Mouse (Mus musculus) spleen, postnatal 4 days (tissue): ENCODE data around the gene Nus1.

Experiments used
- DNase-seq, 2 experiments: peaks; one replicate each; pipeline ENCODE4 v3.0.0; 2022; ENCODE audit warnings: low spot score in 2 of 2

Gene Nus1

DNA sequence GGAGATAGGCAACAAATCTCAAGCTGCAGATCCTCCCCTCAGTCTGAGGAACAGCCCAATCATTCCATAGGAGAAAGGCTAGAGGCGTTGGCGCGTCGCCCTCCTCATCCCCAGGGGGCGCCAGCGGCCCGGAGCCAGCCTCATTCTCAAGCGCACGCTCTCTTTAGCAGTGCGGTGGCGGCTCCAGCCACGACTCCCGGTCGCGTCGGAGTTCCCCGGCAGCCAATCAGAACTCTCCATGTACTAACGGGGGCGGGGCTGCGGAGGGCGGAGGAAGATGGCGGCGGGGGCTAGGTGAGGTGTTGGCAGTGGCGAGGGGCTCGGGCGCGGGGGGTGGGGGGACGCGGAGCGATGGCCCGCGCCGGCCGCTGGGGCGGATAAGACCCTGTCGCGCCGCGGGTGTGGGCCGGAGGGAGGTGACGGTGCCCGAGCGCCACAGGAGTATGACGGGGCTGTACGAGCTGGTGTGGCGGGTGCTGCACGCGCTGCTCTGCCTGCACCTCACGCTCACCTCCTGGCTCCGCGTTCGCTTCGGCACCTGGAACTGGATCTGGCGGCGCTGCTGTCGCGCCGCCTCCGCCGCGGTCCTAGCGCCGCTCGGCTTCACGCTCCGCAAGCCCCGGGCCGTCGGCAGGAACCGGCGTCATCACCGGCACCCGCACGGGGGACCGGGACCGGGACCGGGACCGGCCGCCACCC, at the start of gene Nus1:
Nus1 (plus strand) TSS at position 249 of the 699 bp plus-strand sequence.
- peak; percentile 95 to 98 for DNase-seq

DNA sequence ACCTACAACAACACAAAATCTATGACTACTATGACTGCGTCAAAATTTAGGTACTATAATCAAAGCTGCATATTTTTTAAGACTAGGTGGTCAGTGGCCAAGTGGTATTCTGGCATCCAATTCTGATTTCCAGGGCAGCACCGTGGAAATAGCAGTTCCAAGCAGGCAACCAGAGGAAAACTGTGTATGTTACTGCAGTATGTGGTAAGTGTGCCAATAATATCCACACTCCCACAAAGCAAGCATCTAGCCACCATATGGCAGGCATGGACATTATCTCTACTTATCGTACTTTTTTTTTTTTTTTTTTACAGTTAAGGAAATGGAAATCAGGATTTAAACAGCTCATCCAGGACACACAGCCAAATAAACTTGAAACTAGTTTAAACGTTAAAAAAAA, 49.0 kb upstream of the Nus1 start:
- no peak for DNase-seq

DNA sequence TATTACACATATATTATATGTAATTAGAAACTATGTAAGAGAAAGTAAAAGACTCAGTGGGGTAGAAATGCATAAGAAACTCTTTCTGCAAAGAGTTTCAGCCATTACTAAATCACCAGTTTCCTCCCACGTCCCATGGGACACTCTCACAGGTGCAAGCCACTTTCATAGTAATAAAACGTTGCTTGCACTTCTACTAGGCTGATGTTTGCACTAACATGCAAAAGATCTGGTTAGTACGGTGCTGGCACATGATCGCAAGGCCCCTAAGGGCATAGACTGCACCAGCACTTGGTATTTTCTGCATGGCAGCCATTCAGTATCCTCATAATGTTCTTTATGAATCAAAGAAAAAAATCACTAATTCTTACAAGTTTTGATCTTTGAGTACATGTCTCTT, 43.5 kb upstream of the Nus1 start:
- peak; percentile 38 to 66 for DNase-seq

DNA sequence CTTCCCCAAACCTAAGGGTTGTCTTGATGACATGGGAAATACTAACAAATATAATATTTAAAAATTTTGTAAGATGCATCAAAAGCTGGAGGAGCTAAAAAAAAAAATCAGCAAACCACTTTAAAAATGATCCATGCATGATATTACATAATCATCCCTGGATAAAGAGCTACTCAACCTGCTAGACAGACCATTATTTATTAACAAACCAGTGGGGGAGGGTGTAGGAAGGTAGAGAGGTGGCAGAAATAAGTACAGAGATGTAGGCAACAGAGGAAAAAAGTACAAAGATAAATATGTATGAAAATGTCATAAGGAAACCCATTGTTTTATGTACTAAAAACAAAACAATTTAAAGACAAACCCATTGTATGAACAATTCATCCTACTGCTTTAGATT, 42.7 kb upstream of the Nus1 start:
- no peak for DNase-seq

DNA sequence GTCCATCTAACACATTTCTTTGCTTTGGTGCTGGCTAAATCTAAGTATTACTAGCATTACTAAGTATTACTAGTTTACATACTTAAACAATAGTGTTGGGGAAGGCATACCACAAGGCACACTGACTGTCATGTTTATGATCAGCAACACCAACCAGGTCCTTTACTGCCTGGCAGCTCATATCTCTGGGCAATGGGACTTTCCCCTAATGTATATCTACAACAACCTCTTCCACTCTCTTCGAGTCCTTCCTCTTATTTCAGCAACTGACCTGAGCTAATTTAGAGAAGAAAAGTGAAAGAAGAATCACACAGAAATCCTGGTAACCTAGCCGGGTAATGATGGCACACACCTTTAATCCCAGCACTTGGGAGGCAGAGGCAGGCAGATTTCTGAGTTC, 40.9 kb upstream of the Nus1 start:
- DNase-seq: no peak

DNA sequence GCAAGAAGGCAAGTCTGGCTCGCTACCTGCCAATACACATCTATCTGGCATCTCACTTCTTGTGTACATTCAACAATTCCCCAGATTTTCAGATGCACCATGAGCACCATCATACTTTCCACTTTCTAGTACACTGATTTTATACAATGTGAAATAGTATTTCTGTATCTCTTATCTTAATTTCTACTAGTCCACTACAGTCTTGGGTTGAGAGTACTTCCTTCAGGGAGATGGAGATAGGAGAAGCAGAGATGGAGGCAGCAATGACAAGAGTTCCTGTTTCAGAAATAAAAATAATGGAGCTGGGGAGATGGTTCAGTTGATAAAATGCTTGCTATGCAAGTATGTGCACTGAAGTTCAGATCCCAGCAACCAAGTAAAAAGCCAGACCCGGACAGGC, 39.5 kb upstream of the Nus1 start:
- no peak for DNase-seq

DNA sequence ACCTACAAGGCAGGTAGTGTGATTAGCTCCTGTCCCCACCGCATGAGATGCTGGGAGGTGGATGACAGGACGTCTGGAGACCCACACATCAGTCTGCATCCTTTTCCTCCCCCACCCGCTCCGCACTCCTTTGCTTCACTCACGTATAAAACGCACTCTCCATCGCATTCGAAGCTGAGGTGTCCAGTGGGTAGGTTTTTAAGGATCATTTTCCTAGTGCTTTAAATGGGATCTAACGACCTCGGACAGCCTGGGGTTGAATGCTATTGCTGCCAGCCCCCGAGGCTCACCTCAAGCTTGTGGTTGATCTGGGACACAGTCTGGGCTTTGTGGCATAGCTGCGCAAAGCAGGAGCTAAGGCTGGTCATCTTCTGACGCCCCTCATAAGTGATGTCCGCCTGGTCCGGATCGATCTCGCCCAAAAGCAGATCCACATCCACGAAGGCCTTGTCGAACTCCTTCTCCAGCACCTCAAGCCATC, 36.0 kb upstream of the Nus1 start:
- peak in 1 of 2 experiments; percentile 69 for DNase-seq

DNA sequence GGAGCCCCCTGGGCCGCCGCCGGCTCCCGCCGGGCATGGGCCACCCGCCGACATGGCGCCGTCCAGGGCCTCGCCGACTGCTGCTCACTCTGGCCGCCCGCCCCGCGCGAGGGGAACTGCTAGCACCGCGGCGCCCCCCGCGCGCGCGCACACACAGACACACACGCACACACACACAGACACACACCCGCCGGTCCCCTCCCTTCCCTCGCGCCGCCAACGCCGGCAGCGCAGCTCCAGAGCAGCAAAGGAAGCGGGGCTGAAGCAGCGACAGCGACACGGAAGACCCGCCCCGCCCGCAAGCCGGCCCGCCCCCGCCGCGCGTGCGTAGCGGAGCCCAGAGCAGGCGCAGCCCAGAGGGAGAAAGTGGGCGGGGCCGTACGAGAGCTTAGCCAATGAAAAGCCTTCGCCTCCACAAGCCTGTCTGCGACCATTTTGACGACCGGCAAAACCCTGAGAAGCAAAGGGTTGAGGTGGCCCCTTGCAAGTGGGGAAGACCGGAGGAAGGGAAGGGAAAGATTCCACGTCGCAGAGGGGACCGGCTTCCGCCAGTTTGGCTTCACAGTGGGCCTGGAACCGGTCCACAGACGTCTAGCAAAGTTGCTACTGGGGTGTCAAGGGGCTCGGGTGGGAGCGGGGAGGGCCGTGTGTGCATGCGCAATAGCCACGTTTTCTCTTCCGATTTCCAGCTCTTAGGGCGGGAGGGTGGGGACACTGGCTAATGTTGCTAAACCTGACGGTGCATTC, 35.3 kb upstream of the Nus1 start, which contains the start of gene Gopc:
Gopc (minus strand) TSS at position 280 of the 747 bp plus-strand sequence.
- DNase-seq: peak; percentile 97 to 98

DNA sequence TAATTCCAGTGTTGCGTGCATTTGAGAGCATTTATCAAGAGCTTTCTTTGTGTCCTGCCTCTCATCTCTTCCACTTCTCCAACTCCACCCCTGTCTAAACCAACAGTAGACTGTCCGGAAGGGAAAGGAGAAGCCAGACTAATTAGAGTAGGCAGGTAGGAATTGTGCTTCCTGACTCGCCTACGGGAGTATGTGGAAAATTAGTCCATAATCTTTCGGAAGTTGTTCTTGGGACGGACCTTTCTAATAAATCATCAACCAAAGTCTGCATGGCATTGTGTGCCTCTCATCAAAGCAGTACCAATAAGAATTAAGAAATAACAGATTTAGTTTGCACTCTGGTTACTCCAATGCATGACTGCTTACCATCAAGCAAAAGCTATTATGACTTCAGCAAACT, 34.3 kb upstream of the Nus1 start:
- no peak for DNase-seq

DNA sequence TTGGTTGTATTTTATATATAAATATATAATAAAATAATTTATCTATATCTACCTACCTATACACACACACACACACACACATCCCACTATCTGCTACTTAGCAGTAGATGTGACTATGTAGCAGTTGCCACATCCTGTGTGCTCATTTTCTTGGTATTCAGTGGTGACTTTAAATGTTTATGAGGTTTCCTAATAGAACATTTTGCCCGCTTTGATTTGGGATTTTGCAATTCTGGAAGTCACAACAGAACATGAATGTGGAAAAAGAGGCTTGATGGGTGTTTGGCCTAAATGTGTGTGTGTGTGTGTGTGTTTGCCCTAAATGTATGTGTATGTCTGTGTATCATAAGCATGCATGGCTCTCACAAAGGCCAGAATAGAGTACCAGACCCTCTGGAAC, 33.8 kb upstream of the Nus1 start:
- DNase-seq: no peak

DNA sequence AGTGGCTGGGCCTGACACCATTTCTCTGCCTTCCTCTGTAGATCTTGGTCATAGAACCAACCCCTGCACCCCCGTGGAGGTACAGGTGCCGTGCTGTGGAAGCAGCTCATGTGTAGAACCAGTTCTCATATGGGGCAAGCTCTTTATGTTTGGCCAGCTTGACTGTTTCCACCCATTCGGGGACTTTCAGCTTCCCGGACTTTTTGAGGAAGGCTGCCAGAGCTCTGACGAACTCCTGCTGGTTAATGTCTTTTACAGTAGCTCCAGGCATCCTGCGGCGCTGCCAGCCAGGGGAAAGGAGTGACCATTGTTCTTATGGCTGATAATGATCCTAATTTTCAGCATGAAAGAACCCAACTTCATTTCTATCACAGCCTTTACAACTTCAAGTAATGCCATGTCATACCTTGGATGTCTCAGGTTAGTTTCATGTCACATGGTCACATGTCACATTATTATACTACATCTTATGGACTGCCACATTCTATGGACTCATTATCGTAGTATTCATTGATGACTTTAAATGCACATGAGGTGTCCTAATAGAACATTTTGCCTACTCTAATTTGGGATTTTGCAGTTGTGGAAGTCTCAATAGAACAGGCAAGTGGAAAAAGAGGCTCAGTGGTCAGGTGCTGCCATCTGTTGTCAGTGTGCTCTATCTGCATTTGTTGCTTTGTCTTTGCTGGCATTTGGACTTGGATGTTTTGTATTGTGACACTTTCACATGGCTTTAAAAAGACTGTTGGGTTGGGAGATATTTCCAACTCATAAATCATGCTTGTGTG, 32.3 kb upstream of the Nus1 start:
- DNase-seq: no peak

DNA sequence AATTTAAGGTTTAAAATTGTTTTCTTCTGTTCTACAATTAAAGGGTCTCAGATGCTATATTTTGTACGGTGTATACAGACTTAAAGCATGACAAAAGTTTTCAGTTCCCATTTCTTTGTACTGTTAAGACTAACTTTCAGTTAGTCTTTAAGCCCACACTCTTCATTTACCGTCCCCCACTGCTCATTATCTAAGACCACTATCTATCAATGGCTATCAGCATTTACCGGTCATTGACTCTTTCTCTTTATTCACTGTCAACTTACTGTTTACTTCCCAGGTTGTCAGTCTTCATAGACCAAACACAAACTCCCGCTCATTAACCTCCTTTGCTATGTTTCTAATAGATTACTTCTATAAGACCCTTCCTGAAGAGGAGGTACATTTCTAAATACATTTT, 30.2 kb upstream of the Nus1 start:
- DNase-seq: no peak

DNA sequence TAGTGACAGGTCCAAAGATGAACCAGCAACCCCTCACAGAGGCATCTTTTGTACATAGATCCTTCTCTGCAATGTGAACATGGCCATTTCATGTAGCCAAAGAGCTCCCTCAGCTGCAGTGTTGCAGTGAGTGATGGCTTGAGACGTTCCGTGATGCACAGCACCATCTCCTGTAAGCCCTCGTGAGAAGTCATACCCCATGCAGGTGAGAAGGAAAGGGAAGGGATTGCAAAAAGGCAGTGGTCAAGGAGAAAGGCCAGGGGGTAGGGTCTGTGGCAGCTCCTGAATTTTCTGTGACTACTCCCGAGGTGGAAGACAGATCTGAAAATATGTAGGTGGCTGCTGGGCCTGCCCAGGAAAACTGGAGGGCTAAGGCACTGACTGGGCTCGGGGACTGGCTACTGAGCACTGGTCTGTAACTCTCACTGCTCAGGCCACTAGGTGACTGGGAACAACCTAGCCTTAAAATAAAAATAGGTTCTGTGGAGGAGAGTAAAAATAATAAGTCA, 28.4 kb upstream of the Nus1 start, which contains the start of gene Nepn:
Nepn (plus strand) TSS at position 51 of the 509 bp plus-strand sequence.
- no peak for DNase-seq

DNA sequence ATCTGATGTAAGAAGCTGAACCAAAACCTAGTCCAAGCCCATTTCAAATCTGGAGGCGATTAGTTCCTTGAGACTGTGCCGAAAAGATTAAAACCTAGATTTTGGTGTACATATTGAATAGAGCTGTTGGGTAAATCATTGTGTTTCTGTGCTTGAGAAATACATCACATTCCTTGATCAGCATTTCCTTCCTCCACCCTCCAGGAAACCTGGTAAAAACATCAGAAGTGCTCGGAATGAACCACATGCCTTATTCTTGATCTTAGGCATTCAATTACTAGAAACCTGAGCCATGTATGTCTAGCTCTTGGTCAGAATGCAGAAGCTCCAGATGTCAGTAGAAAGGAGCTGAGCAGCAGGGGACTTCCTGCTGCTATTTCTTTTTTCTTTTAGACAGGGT, 27.9 kb upstream of the Nus1 start:
- DNase-seq: no peak

DNA sequence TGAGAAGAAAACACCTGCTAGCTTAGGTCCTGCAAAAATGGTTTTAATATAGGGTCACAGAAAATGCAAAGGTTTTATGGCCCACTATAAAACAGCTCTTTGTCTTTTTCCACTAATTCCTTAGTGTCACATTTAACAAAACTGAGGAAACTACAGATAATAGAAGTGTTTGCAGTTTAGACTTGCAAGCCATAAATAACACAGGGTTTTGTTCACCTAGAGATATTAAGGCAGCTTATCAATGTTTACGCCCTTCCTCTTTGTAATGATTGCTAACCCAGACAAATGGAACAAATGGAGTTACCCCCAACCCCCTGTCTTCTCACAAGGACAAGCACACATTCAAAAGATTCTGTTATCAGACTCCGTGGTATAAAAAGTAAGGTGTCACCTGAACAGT, 26.1 kb upstream of the Nus1 start:
- DNase-seq: no peak

DNA sequence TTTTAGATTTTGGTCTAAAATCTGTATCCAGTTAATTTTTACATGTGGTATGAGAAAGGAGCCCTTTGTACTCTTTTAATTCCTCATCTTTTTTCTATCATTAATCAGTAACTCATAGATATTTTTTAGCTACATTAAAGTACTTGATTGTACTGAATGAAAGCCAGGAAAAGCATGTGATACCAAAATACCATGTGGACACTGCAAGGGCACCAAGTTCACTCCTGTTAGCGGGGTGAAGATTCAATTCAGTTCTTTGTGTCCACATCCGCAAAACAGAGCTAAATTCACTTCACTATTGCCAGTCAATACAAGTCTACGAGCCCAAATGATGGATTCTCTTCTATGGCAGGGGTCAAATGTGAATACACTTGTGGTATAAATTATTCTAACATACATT, 20.7 kb upstream of the Nus1 start:
- no peak for DNase-seq

DNA sequence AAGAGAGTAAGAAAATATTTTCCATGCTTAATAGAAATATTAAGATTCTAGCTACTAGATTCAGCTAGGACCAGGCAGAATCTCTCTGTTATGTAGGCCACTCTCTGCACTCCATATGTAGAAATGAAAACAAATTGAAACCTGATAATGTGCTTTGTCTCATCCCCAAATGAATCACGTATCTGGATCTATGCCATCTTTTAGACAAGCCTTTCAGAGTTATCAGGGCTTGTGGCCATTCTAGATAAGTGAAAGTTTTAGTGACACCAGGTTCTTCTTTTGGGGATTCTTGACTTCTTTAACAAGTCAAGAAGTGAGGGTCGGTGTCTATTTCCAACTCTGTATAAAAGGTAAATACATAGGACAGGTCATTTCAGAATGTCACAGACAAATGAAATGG, 18.6 kb upstream of the Nus1 start:
- no peak for DNase-seq

DNA sequence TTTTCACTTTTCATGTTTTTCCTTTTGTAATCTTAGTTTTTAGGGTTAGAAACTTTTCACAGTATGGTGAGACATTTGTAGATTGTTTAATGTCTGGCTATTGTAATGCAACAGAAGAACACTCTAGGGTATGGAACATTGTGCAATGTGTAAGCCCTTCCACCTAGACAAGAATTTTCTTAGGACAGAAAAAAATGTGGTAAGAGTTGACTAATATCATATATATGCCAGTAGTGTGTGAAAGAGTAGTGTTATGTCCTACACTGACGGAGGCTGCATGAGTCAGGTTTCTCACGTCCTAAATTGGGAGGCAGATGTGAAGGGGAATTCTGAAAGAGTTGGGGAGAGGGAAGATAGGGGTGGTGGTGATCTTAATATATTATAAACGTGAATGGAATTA, 17.6 kb upstream of the Nus1 start:
- no peak for DNase-seq

DNA sequence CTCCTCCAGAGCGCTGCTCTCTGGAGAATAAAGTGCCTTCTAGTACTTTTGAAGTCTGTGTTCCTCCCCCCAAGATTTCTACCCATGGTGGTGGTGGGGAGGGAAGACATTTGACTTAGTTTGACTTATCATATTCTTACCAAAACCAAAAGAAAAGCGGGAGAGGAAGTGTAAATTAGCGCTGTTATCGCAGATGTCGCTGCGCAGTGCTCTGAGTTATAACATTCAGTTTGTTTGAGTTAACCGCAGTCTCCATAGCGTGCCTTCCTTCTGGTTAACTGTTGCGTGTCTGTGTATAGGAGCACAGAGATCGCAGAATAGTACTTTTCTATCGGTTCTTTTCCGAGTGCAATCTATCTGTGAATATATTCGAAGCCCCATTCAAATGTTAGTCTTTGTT, 12.2 kb upstream of the Nus1 start:
- DNase-seq: no peak

DNA sequence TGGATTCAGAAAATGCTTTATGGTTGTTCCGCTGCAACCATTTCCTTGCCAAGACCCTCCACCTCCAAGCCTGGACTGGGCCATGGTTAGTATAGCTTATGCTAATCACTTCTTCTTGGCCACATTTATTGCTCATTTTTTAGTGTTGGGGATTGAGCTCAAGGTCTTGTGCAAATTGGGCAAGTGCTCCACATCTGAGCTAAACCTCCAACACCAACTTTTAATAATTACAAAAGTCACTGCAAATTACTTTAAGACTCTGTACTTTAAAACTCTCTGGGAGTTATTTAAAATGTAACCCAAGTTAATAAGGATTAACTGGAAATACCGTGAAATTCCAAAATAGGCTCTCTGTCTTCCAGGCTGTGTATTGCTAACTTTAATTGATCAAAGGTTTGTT, 9.8 kb upstream of the Nus1 start:
- no peak for DNase-seq

DNA sequence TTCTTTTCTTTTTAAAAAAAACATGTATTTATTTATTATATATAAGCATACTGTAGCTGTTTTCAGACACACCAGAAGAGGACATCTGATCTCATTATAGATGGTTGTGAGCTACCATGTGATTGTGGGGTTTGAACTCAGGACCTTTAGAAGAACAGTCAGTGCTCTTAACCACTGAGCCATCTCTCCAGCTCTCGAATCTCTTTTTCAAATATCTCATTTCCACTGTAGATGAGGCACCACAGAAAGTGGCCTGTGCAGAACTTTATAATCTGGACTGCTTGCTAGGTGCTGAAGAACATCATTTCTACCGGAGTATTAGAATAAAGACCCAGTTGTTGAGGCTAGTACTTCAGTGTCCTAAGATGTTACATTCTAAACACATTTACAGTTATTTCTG, 2.3 kb upstream of the Nus1 start:
- no peak for DNase-seq

DNA sequence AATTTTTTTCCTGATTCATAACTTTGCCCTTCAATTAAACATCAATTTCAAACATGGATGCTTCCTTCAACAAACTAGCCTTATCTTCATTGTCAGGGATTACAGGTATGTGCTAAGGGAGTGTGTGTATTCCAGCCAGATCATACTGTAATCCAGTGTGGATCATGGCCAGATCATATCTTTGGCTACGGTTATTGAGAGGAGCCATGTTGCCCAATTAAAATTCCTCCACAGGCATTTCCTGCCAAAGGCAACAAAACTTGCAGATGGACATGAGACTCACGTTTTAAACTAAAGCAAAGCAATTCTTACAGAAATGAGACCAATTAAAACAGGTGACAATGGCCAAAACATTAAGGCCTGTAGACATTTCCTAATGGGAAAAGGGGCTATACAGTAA, 889 bp upstream of the Nus1 start:
- no peak for DNase-seq
